Mouse (Mus musculus) skeletal muscle tissue, adult 2 months (tissue): ENCODE measurements around the gene Phactr3.

Experiments
- DNase-seq: peaks from one replicate; pipeline ENCODE4 v3.0.0-alpha.2; 2012; ENCODE audit warnings: low read depth, low spot score

The Phactr3 gene

GRCm38 (mm10) chr2:178135713-178136112, 16.9 kb downstream of the Phactr3 start:
- no peak for DNase-seq

DNA sequence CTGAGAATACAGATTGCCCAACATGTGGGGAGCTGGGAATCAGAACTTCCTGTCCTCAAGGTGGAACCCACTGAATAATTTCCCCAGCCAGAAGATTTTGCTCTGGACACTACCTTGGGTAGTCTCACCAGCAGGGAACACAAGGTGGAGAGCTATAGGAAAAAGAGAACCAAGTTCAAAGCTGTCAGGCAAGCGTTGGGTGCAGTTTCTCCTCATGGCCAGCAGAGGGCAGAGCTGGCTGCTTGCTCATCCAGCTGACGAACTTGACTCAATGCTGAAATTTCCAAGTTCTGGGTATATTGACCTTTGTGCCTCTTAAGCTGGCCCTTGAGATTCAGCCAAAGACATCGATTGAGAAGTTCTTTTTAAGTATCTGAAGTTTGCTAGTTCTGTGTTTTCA, 18.7 kb downstream of the Phactr3 start:
- DNase-seq, result peak; percentile 22

DNA sequence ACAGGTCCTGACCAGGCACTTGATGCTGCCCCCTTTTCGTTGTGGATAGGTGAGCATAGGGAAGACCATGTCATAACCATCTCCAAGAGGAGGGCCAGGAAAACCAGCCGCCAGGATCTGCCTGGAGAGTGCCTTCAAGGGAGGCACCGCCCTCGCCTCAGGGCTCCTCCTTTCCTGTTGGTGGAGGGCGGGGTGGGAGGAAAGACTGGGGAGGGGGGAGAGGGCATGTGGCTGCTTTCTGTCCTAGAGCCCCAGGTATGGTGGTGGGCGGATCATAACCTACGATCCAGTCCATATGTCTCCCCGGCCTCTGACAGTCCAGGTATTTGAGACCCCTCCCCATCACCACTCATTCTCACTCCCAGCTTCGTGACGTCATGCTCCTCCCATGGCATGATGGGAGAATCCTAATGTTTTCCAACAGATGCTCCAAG, 22.7 kb downstream of the Phactr3 start:
- DNase-seq, result no peak

DNA sequence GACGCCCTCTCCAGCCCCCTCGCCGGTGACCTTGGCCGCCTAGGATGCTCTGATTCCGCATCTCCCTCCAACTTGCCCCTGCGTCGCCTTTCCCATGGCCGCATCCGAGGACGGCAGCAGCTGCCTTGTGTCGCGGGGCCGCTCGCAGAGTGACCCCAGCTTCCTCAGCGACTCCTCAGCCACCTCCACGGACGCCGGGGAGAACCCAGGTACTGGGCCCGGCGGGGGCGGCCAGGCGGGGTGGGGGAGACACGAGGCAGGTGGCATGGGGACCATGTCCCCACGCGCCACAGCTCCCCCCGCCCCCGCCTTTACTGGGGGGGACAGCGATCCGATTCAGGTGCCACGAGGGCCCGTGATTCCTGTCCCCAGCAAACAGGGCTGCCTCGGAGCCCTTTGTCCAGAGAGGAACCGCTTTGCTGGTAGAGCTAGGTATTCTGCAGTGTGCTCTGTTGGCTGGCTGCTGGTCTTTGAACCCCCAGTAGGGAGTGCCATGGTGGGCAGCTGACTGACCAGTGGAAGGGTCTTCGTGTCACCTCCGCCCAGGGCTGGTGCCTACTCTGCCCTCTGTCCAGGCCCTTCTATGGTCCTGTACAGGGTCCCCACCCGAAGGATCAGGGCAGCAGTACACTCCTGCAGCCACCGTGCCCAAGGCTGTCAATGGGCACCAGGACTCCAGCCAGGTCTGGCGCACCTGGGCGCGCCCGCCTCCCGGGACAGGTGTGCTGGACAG, 23.7 kb downstream of the Phactr3 start:
- DNase-seq, result no peak

GRCm38 (mm10) chr2:178143024-178143415, 24.2 kb downstream of the Phactr3 start:
- no peak for DNase-seq

GRCm38 (mm10) chr2:178143898-178144297, 25.1 kb downstream of the Phactr3 start:
- no peak for DNase-seq

GRCm38 (mm10) chr2:178149312-178149711, 30.5 kb downstream of the Phactr3 start:
- no peak for DNase-seq

DNA sequence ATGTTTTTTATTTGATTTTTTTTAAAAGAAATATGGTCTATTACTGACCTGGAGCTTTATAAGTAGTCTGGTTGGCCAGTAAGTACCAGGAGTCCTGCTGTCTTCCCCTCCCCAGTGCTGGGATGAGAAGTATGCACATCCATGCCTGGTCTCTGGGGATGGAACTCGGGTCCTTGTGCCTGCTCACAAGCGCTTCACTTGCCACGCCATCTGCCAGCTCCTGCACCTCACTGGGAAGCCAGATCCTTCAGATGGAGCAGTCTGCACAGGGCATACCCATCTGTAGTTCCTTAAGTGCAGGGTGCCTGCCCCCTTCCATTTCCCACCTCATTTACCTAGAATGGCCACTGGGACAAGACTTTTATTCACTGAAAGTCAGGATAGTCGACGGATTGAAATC, 31.9 kb downstream of the Phactr3 start:
- no peak for DNase-seq

DNA sequence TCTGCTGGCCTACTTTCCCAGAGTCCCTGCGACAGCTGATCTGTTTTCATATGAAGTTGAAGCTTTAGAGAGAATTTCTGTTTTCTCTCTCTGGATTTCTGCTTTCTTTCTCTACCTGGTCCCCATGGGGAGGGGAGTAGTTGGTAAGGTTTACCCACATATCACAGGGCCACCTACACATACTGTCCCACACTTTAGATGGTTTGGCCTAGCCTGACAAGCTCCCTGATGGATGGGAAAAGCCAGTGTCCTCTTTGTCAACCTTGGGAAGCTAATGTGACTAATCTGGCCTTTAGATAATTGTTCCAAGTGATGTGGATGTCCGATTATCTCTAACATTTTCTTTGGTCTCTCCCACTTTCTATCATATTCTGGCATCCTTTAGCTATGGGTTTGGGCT, 34.8 kb downstream of the Phactr3 start:
- DNase-seq, result no peak

DNA sequence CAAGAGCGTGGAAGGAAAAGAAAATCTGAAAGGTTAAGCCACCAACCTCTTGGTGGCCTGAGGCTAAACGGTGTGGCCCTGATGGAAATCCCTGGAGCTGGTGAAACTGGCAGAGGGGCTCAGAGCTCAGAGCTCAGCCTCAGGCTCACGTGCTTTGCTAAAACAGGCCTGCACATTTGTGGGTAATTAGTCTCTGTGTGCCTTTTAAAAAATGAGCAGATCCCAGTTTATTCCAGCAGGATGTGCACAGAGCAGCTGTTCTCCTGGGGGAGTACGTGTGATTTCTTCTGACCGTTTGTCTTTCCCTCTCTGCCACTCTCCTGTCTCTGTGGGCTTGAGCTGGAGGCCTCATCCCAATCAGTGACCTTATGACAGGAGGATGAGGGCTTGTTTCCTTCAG, 35.4 kb downstream of the Phactr3 start:
- no peak for DNase-seq

DNA sequence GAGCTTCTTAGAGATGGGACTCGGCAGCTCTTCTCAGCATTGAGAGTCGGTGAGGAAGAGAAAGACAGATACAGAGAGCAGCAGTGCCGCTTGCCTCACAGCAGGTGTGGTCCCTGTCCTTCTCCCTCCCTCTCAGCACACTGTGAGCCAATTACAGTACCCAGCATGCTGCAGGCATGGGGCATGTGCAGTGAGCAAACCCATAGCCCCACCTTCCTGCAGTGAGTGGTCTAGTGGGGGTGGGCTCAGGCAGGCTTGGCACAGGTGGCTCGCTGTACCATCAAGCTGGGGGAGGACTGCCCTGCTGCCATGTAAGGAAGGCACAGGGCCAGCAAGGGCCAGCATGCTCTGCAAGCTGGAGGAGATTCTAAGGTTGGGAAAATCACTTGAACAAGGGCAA, 35.8 kb downstream of the Phactr3 start:
- DNase-seq, result no peak

DNA sequence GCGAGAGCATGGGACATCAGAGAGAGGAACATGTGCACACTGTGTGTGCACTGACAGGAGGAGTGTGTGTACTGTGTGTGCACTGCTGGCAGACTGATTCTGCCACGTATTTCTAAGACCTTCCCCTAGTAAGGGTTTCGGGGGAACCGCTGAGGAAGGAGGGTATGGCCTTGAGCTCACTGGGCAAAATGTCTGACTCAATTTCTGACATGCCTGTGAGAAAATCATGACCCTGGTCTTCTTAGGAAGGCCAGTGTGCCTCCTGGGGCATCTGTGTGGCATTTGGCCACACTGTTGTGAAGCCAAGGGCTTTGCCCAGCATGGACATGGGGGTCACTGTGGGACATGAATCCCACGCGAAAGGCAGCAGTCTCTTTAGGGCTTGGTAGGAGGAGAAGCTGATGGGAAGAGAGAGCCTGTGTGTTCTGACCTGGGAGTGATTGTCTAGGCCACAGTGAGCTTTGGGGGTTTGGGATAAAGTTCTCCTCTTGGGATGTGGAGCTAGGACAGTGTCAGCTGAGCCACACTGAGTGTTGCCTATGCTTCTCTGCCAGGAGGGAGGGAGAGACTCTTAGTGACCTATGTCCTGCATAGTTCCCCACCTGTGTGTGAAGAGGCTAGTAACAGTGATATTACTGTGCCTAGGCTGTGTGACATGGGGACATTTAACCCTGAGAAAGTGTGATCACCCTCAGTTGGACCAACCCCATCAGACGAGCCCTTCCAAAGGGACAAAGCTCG, 36.6 kb downstream of the Phactr3 start:
- no peak for DNase-seq

- no peak for DNase-seq
Observed at GRCm38 (mm10) chr2:178155917-178156282, 37.1 kb downstream of the Phactr3 start.

GRCm38 (mm10) chr2:178158936-178159335, 40.2 kb downstream of the Phactr3 start:
- no peak for DNase-seq

DNA sequence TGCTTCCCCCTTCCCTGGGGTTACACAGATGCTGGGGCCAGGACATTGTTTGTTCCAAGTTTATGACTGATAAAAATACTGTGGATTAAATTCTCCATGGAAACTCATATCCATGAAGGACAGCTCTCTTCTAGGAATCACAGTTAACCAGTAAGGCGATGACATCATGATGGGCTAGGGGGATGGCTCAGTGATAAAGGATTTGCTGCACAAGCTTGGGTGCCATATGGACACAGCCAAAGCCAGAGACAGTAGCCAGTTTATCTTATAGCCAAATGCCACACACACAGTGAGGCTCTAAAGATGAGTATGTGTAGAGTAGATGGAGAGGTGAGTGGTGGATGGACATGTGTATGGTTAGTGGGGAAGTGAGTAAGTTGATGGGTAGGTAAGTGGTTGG, 45.2 kb downstream of the Phactr3 start:
- no peak for DNase-seq

DNA sequence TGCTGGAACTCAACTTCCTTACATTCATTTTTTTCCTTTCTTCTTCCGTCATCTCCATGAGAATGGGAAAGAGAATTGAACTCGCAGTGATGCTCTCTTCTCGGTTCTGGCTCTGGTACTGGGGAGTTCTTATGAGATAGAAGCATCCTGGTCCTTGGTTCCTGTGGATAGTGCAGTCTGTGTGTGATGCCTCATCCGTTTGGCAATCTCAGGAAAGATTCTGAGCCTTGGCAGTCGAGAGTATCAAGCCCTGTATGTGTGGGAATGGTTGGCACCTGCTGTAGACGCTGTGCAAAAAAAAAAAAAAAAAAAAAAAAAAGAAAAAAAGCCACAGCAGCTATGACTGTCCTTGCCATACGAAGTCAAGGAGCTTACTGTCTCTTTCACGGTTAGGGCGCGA, 47.2 kb downstream of the Phactr3 start:
- no peak for DNase-seq

DNA sequence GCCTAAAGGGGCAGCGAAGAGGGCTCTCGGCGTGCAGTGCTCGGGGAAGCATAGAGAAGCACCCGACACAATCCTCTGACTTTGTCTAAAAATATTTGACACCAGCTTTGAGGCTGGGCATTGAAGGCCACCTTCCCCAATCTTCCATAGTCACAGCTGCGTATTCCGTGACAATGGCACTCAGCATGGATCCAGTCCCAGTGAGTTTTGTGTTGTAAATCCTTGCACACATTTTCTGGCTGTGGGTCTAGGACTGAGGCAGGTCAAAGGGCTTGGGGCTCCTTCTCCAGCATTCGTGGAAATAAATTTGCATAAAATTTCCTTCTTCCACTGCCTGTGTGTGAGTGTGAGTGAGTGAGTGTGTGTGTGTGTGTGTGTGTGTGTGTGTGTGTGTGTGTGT, 51.2 kb downstream of the Phactr3 start:
- DNase-seq, result no peak

GRCm38 (mm10) chr2:178173951-178174350, 55.2 kb downstream of the Phactr3 start:
- no peak for DNase-seq

DNA sequence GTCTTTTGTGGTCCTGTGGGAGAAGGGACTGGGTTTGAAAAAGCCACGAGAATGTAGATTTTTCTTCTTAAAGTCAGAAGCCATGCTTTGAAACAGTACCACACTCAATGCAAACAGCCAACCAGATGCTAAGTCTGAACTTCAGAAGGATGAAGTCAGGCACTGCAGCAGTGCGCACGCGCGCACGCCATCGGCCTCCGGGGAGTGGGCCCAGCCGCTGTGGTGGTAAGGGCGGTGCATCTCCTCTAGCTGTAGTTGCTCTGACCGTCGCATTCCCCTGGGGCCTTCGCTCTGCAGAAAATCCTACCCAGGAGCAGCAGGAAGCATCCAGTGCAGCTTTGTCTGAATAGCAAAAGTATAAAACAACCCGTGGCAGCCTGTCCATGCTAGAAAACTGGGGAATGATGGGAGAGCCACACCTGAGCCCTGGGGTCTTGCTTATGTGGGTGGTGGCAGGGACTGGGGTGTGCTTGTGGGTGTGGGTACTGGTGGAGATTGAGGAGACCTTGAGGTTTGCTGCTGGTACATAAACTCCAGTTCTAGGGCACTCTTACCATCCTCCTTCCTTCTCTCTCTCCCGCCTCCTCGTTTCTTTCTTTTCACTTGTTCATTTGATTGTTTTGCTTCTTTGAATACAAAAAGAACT, 56.6 kb downstream of the Phactr3 start:
- DNase-seq, result no peak

- DNase-seq, result no peak
Observed at GRCm38 (mm10) chr2:178184251-178184650, 65.5 kb downstream of the Phactr3 start.

DNA sequence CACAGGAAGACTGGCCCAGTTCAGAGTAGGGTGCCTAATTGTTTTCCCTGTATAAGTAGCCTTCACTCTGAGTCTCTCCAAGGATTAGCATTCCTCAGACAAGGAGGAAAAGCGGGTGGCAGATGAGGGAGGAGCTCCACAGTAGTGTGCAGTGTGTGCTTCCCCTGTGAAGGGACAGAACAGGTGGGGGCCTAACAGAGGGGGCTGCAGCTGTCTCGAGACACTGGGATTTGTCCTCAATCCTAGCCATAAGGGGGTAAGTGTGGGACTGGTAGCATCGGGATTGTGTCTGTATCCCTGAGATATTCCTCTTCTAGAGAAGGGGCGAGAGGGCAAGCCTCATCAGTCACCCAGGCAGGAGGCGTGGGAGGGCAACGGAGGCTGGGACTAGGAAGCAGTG, 66.1 kb downstream of the Phactr3 start:
- DNase-seq, result no peak

- no peak for DNase-seq
Observed at GRCm38 (mm10) chr2:178188988-178189387, 70.2 kb downstream of the Phactr3 start.

DNA sequence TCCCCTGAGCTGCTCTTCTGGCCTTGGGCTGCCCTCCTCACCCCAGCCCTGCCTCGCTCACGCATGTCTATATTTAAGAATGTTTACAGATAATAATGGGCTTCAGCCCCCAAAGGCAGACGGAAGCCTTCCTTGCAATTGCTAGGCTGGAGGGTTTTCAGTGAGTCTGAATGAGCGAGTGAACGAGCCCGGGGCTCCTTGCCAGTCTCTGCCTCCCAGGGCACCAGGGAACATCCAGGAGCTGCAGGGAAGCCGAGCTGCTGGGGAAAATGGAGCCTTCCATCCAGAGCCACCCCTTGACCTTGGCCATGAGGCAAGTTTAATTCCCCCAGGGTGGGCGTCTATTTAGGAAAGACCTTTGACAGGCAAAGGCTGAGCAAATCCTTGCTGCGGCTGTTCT, 74.1 kb downstream of the Phactr3 start:
- DNase-seq, result no peak
